Mouse (Mus musculus): ENCODE results near the gene Pxt1.
A peak's percentile ranks its signal among the peaks of the same experiment; 100 is the strongest.

GRCm38 (mm10) chr17:28896095-28896780 is 47.4 kb downstream of the Pxt1 start:
- no peak for TF ChIP-seq EP300 (optimal IDR thresholded peaks at IDR 0.05)
- TF ChIP-seq CTCF (IDR thresholded peaks at IDR 0.05; ENCODE audit: low read depth), result peak; percentile 58
